Mouse (Mus musculus) lung, postnatal 0 days (tissue): ENCODE data around the gene Gtf2b. TPM values are rescaled to one million over a fixed set of nuclear protein-coding genes. Genes with fewer than 3 reads are reported as not detected.

Experiments used
- ATAC-seq: fragments of 200-750 bp; cut with Nextera tagmentation; 2 replicates; pipeline ENCODE4 v1.8.0; 2017; ENCODE audit warnings: moderate library complexity
- DNase-seq: peaks from one replicate; pipeline ENCODE4 v3.0.0-alpha.2; 2016; ENCODE audit warnings: low spot score
- H3K27ac ChIP-seq: fragments of 300-500 bp; sonication (generic); 2 replicates; pipeline ENCODE4 v1.5.1; 2014; ENCODE audit warnings: antibody characterized with exemption, mild to moderate bottlenecking, low read length, mixed read lengths
- H3K27me3 ChIP-seq: fragments of 300-500 bp; sonication (generic); replicated peaks from 2 replicates; pipeline ENCODE4 v1.6.1; 2014; ENCODE audit warnings: low read length, mixed read lengths; ENCODE audit not compliant: insufficient read depth
- H3K36me3 ChIP-seq: fragments of 300-500 bp; sonication (generic); 2 replicates; pipeline ENCODE4 v1.6.1; 2014; ENCODE audit warnings: low read length, mixed read lengths; ENCODE audit not compliant: insufficient read depth
- H3K4me1 ChIP-seq: fragments of 300-500 bp; sonication (generic); 2 replicates; pipeline ENCODE4 v1.6.1; 2014; ENCODE audit warnings: antibody characterized with exemption, low read depth, low read length, mixed read lengths; ENCODE audit not compliant: insufficient read depth
- H3K4me2 ChIP-seq: fragments of 300-500 bp; sonication (generic); replicated peaks from 2 replicates; pipeline ENCODE4 v1.6.1; 2014; ENCODE audit warnings: low read depth, mild to moderate bottlenecking, low read length, moderate library complexity, mixed read lengths
- H3K4me3 ChIP-seq: fragments of 300-500 bp; sonication (generic); 2 replicates; pipeline ENCODE4 v1.5.1; 2014; ENCODE audit warnings: low read depth, low read length
- H3K9ac ChIP-seq: fragments of 300-500 bp; sonication (generic); replicated peaks from 2 replicates; pipeline ENCODE4 v1.6.1; 2014; ENCODE audit warnings: low read depth, mild to moderate bottlenecking
- H3K9me3 ChIP-seq: fragments of 300-500 bp; sonication (generic); 2 replicates; pipeline ENCODE4 v1.6.1; 2016; ENCODE audit warnings: low read length, mixed read lengths
- CTCF ChIP-seq: IDR thresholded peaks from 2 replicates; pipeline ENCODE4 v1.5.1; 2016; ENCODE audit warnings: antibody characterized with exemption, mild to moderate bottlenecking
- EP300 ChIP-seq: IDR thresholded peaks from 2 replicates; pipeline ENCODE4 v1.6.1; 2016; ENCODE audit warnings: antibody characterized with exemption, mild to moderate bottlenecking, control low read depth
- WGBS: fragments of 180-500 bp; shearing (Covaris S2); extraction: QIAGEN DNeasy Blood & Tissue Kit; methylation state at CpG from one replicate; pipeline ENCODE4 v1.1.7; 2014; 5-methylcytosine and 5-hydroxymethylcytosine counted together
- polyA plus RNA-seq: library from polyadenylated mRNA; unstranded; fragments of >200 nt; fragmentation: Nextera tagmentation; extraction: Ambion mirVana; gene quantifications from 2 replicates; pipeline ENCODE4 v1.2.1, GENCODE M21; 2015

Gtf2b gene
- polyA plus RNA-seq, 1 experiment from 2014 or later, result 80.0 TPM

GRCm38 (mm10) chr3:142826449-142827146 is 61.8 kb downstream of the Gtf2b start:
- WGBS, result 76% methylated on average over 4 of the region's 4 CpGs
- no peak overlapping the region for H3K4me3 ChIP-seq
- no peak for ATAC-seq
- TF ChIP-seq EP300, result no peak
- TF ChIP-seq CTCF, result no peak
- H3K4me2 ChIP-seq, result no peak overlapping the region
- no peak overlapping the region for H3K27ac ChIP-seq
- peaks cover 10% of the 10 kb centered on the region; the same call in 1 of the 2 replicates for H3K36me3 ChIP-seq
- H3K9ac ChIP-seq, result no peak overlapping the region
- no peak for DNase-seq
- no peaks in the 10 kb centered on the region for H3K27me3 ChIP-seq
- no peaks in the 10 kb centered on the region for H3K4me1 ChIP-seq
- no peaks in the 10 kb centered on the region for H3K9me3 ChIP-seq

GRCm38 (mm10) chr3:142832910-142833309 is 68.1 kb downstream of the Gtf2b start:
- Histone ChIP-seq H3K27ac (no peak overlapping the region), H3K4me3 (no peak overlapping the region), H3K27me3 (no peaks in the 10 kb centered on the region), H3K4me2 (no peak overlapping the region), H3K9ac (no peak overlapping the region), H3K9me3 (no peaks in the 10 kb centered on the region), H3K36me3 (peaks cover 10% of the 10 kb centered on the region; the same call in 1 of the 2 replicates), H3K4me1 (no peaks in the 10 kb centered on the region)
- TF ChIP-seq CTCF (no peak), EP300 (no peak)
- WGBS, result 92% methylated on average over 3 of the region's 3 CpGs
- ATAC-seq (no peak), DNase-seq (no peak)

Other genes with a start within 250 kb of the Gtf2b start
- 12.6 and 15.6 TPM in 2 replicates for gene Gbp7, start 234.7 kb upstream of the Gtf2b start, polyA plus RNA-seq
- 7.5 and 7.8 TPM in 2 replicates for gene Gbp3, start 205.0 kb upstream of the Gtf2b start, polyA plus RNA-seq
- gene Gbp2b, start 170.2 kb upstream of the Gtf2b start, polyA plus RNA-seq, result 0.05 TPM in 2 replicates
- gene Gbp2, start 144.4 kb upstream of the Gtf2b start, polyA plus RNA-seq, result 8.3 and 9.5 TPM in 2 replicates
- 4.6 and 5.7 TPM in 2 replicates for gene Kyat3, start 64.0 kb upstream of the Gtf2b start, polyA plus RNA-seq
- gene Pkn2, start 117.0 kb downstream of the Gtf2b start, polyA plus RNA-seq, result 56.6 and 57.5 TPM in 2 replicates